Mouse (Mus musculus) neural tube, embryonic 13.5 days (tissue): Measurements from ENCODE around the gene Ifngr2. TPM values are rescaled to one million over a fixed set of nuclear protein-coding genes. Genes with fewer than 3 reads are reported as not detected.

Experiments used
- ATAC-seq: fragments of 200-750 bp; cut with Nextera tagmentation; 2 replicates; pipeline ENCODE4 v1.8.0; 2017; ENCODE audit warnings: low read depth, mild to moderate bottlenecking, moderate TSS enrichment, moderate library complexity
- H3K27ac ChIP-seq: fragments of 300-500 bp; sonication (generic); replicated peaks from 2 replicates; pipeline ENCODE4 v1.5.1; 2015; ENCODE audit warnings: moderate library complexity, mild to moderate bottlenecking, inconsistent platforms
- H3K27me3 ChIP-seq: fragments of 300-500 bp; sonication (generic); 2 replicates; pipeline ENCODE4 v1.6.1; 2015; ENCODE audit warnings: mild to moderate bottlenecking, inconsistent platforms
- H3K36me3 ChIP-seq: fragments of 300-500 bp; sonication (generic); 2 replicates; pipeline ENCODE4 v1.6.1; 2015; ENCODE audit warnings: mild to moderate bottlenecking, inconsistent platforms
- H3K4me1 ChIP-seq: fragments of 300-500 bp; sonication (generic); replicated peaks from 2 replicates; pipeline ENCODE4 v1.6.1; 2015; ENCODE audit warnings: inconsistent platforms
- H3K4me2 ChIP-seq: fragments of 300-500 bp; sonication (generic); 2 replicates; pipeline ENCODE4 v1.6.1; 2015; ENCODE audit warnings: inconsistent platforms, mild to moderate bottlenecking, moderate library complexity
- H3K4me3 ChIP-seq: fragments of 300-500 bp; sonication (generic); 2 replicates; pipeline ENCODE4 v1.5.1; 2015; ENCODE audit warnings: mild to moderate bottlenecking, inconsistent platforms
- H3K9ac ChIP-seq: fragments of 300-500 bp; sonication (generic); 2 replicates; pipeline ENCODE4 v1.6.1; 2015; ENCODE audit warnings: moderate library complexity, mild to moderate bottlenecking, inconsistent platforms
- H3K9me3 ChIP-seq: fragments of 300-500 bp; sonication (generic); 2 replicates; pipeline ENCODE4 v1.6.1; 2016; ENCODE audit warnings: inconsistent platforms
- WGBS: fragments of 180-500 bp; shearing (Covaris S2); methylation state at CpG from one replicate; pipeline ENCODE4 v1.1.7; 2015; 5-methylcytosine and 5-hydroxymethylcytosine counted together
- polyA plus RNA-seq: library from polyadenylated mRNA; unstranded; fragments of >200 nt; fragmentation: Nextera tagmentation; extraction: Ambion mirVana; gene quantifications from 2 replicates; pipeline ENCODE4 v1.2.1, GENCODE M21; 2015

The Ifngr2 gene
- polyA plus RNA-seq, 1 experiment from 2014 or later: 75.3 TPM

DNA sequence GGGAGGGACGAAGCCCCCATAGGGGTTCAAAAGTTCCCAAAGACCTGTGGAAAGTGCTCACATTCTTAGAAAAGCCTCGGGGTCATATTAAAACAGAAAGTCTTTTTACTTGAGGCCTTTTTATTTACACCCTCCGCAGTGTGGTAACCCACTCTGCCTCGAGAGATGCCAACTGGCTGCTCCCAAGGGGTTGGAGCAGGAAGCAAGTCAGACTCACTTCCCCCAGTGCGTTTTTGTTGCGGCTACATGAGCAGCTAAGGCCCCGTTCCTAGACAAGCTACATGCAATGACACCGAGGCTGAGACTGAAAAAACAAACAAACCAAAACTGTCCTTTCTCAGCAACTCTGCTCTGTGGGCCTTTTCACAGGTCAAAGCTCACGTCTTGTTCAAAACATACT is 8.4 kb upstream of the Ifngr2 start:
- no peaks in the 10 kb centered on the region for H3K27me3 ChIP-seq
- H3K4me1 ChIP-seq: peaks cover 5% of the 10 kb centered on the region; the same call in 1 of the 2 replicates
- no peak overlapping the region for H3K4me2 ChIP-seq
- H3K4me3 ChIP-seq: no peak overlapping the region
- no peaks in the 10 kb centered on the region for H3K9me3 ChIP-seq
- 73% methylated on average over 9 of the region's 9 CpGs for WGBS
- H3K36me3 ChIP-seq: no peaks in the 10 kb centered on the region
- ATAC-seq: no peak
- no peak overlapping the region; the same call in 1 of the 2 replicates for H3K27ac ChIP-seq
- H3K9ac ChIP-seq: no peak overlapping the region

DNA sequence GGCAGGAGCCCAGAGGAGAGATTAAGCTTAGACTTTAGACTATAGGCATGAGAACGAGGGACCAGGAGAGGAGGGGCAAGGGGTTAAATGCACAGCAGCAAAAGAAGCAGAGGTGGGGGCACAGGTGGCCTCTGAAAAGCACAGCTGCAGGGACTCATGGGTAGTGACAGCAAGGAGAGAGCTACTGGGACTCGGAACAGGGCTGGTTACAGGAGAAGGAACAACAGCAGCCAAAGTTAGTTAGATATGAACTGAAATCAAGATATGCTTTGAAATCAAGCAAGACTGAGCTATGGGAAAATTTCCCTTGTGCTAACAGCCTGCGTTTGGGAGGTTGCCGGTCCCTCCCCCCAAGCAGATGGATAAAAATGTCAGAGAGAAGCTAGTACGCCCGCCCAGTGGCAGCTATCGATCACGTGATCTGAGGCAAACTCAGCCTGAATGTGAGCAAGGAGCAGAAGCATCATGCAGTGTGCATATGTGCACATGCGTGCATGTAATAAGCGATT is 5.2 kb upstream of the Ifngr2 start:
- peaks cover 8% of the 10 kb centered on the region; the same call in 1 of the 2 replicates for H3K4me1 ChIP-seq
- no peak overlapping the region for H3K9ac ChIP-seq
- no peak overlapping the region for H3K27ac ChIP-seq
- peak overlapping the region; percentile 30 for H3K4me2 ChIP-seq
- WGBS: 50% methylated on average over 10 of the region's 10 CpGs
- H3K9me3 ChIP-seq: no peaks in the 10 kb centered on the region
- H3K36me3 ChIP-seq: no peaks in the 10 kb centered on the region
- no peaks in the 10 kb centered on the region for H3K27me3 ChIP-seq
- no peak for ATAC-seq
- no peak overlapping the region for H3K4me3 ChIP-seq

DNA sequence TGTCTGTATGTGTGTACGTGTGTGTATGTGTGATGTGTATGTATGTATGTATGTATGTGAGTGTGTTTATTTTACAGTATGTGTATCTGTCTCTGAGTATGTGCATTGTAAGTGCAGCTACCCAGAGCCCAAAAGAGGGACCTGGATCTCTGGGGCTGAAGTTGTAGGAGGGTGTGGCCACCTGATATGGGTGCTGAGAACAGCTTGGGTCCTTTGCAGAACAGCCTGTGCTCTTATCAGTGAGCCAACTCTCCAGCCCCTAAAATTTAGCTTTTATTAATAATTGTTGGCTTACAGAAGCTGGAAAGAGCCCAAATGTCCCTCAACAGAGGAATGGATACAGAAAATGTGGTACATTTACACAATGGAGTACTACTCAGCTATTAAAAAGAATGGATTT is 3.3 kb upstream of the Ifngr2 start:
- no peaks in the 10 kb centered on the region for H3K36me3 ChIP-seq
- ATAC-seq: no peak
- H3K4me3 ChIP-seq: no peak overlapping the region
- no peaks in the 10 kb centered on the region for H3K9me3 ChIP-seq
- no peak overlapping the region for H3K27ac ChIP-seq
- H3K4me1 ChIP-seq: peaks cover 21% of the 10 kb centered on the region
- no peak overlapping the region for H3K9ac ChIP-seq
- no peak overlapping the region for H3K4me2 ChIP-seq
- no peaks in the 10 kb centered on the region for H3K27me3 ChIP-seq
- whole genome bisulfite sequencing: 98% methylated on average over 1 of the region's 1 CpGs

DNA sequence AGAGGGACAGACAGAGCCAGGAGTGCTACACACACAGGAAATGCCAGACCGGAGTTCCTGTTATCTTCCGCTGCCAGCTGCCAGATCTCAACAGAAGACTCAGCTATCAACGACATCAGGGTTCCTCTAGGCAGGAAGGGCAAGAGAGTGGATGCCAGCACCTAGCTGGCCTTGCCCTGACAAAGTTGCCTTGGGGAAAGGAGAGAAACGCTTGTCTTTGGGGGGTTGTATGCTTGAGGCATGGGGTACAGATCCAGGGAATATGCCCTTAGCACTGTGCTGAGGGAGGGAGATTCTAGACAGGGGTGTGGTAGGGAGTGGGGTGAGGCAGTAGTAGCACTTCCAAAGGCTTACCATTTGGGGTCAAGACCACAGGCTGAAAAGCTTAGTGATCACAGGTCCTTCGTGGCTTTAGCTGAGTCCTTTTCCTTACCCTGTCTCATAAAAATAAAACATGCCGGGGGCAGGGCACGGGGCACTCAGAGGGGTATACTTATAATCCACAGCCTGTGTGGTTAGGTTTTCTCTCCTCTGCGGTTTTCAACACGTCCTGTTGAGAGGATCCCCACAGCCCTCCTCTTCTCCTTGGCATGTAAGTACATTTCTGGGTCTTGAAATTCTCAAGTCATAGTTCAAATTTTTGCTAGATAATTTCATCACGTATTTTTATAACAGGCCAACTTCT is 1.1 kb upstream of the Ifngr2 start:
- H3K27ac ChIP-seq: no peak overlapping the region
- H3K4me3 ChIP-seq: no peak overlapping the region
- no peak overlapping the region for H3K9ac ChIP-seq
- H3K27me3 ChIP-seq: no peaks in the 10 kb centered on the region
- no peaks in the 10 kb centered on the region for H3K36me3 ChIP-seq
- peaks cover 35% of the 10 kb centered on the region for H3K4me1 ChIP-seq
- no peak for ATAC-seq
- no peak overlapping the region for H3K4me2 ChIP-seq
- H3K9me3 ChIP-seq: no peaks in the 10 kb centered on the region
- 72% methylated on average over 10 of the region's 10 CpGs for WGBS

DNA sequence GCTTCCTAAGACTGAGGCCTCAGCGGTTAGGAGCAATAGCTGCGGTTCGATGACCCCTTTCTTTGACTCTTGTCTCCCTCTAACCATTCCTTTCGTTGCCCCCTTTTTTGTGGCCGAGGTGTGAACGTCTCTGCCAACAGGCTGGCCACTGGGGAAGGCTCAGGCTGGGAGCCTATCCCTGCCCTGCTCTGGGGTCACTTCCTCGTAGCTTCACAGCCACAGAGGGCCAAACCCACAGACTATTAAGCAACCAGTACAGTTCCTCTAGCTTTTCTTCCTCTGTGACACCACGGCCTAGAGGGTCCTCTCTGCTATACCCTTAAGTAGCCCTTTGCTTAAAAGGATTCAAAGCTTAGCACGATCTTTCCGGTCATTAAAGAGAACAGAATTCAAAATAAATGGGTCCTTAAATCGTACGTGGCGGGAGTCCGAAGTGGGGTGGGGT is 459 bp upstream of the Ifngr2 start:
- ATAC-seq: peak; percentile 47
- Histone ChIP-seq H3K4me3 (peak overlapping the region; percentile 86), H3K36me3 (no peaks in the 10 kb centered on the region), H3K27ac (0 out of 2 replicates have a peak overlapping the region, but pooled peaks have one; percentile 59), H3K9me3 (no peaks in the 10 kb centered on the region), H3K27me3 (no peaks in the 10 kb centered on the region), H3K9ac (peak overlapping the region; percentile 96), H3K4me2 (peak overlapping the region; percentile 70), H3K4me1 (peaks cover 34% of the 10 kb centered on the region)
- WGBS: 10% methylated on average over 14 of the region's 14 CpGs

DNA sequence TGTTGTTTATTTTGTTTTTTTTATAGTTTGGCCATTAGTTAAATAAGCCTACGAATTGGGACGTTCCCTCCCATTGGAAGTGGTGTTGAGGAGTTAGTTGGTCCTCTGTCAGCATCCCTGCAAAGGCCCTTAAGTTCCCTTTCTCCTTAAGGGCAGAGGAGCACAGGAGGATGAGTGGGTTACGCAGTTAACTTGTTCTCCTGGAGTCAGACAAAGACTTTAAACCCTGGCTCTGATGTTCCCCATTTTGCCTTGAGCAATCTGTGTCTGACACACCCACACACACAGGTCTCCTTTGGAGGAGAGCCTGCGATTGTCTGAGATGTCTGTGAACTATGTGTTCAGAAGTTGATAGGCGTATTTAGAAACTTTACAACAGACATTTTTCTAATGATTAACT is 1.1 kb downstream of the Ifngr2 start:
- no peak overlapping the region for H3K27ac ChIP-seq
- no peaks in the 10 kb centered on the region for H3K36me3 ChIP-seq
- H3K4me1 ChIP-seq: peaks cover 30% of the 10 kb centered on the region
- 25% methylated on average over 5 of the region's 5 CpGs for WGBS
- ATAC-seq: no peak
- peak overlapping the region; percentile 70 for H3K4me2 ChIP-seq
- peak overlapping the region; percentile 96 for H3K9ac ChIP-seq
- H3K27me3 ChIP-seq: no peaks in the 10 kb centered on the region
- no peaks in the 10 kb centered on the region for H3K9me3 ChIP-seq
- peak overlapping the region; percentile 86 for H3K4me3 ChIP-seq

DNA sequence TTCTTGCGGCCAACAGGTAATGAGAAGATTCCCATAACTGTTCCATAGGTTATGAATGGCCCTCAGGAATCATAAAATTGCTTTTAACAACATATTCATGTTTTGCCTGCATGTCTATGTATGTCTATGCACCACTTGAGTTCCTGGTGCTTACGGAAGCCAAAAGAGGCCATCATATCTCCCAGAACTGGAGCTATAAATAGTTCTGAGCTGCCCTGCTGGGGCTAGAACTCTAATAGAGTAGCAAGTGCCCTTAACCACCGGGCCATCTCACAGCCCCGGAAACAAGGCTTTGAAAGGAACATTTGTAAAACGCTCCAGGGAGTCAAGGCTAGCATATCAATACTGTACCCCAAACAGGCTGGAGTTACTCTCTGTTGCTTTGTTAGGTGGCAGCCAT is 1.7 kb downstream of the Ifngr2 start:
- Histone ChIP-seq H3K27me3 (no peaks in the 10 kb centered on the region), H3K36me3 (no peaks in the 10 kb centered on the region), H3K9ac (peak overlapping the region; percentile 51), H3K27ac (no peak overlapping the region), H3K4me3 (peak overlapping the region; percentile 86), H3K9me3 (no peaks in the 10 kb centered on the region), H3K4me2 (peak overlapping the region; percentile 70), H3K4me1 (peaks cover 34% of the 10 kb centered on the region)
- WGBS: 16% methylated on average over 5 of the region's 5 CpGs
- ATAC-seq: no peak

DNA sequence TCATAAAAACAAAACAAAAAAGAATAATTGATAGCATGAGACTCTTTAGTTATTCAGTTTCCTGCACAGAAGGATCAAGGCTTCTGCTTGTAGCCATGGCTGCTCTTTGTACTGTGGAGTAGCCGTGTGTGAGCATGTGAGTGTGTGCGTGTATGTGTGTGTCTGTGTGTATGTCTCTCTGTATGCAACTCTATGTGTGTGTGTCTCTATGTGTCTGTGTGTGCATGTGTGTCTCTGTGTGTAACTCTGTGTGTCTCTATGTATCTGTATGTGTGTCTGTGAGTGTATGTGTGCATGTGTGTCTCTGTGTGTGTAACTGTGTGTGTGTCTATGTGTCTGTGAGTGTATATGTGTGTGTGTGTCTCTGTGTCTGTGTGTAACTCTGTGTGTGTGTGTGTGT is 2.1 kb downstream of the Ifngr2 start:
- Histone ChIP-seq H3K4me3 (peak overlapping the region; percentile 86), H3K36me3 (no peaks in the 10 kb centered on the region), H3K4me1 (peaks cover 38% of the 10 kb centered on the region), H3K4me2 (peak overlapping the region; percentile 70), H3K27ac (no peak overlapping the region), H3K9ac (peak overlapping the region; percentile 51), H3K27me3 (no peaks in the 10 kb centered on the region), H3K9me3 (no peaks in the 10 kb centered on the region)
- 33% methylated on average over 2 of the region's 2 CpGs for WGBS
- ATAC-seq: no peak

DNA sequence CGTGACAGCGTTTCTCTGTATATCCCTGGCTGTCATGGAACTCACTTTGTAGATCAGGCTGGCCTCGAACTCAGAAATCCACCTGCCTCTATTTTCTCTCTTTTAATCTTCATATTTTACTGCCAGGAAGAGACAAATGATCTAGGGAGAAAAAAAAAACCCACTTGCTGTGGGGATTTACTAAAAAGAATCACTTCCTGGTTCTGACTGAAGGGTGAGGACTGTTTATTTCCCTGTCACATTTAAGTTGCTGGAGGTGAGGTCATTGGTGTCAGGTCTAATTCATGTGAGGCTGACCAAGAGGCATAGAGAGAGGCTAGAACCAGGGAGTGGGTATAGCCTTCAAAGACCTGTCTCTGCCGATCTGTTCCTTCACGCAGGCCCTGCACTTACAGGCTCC is 2.7 kb downstream of the Ifngr2 start:
- Histone ChIP-seq H3K9me3 (no peaks in the 10 kb centered on the region), H3K4me3 (no peak overlapping the region), H3K27me3 (no peaks in the 10 kb centered on the region), H3K4me1 (peaks cover 42% of the 10 kb centered on the region), H3K9ac (no peak overlapping the region), H3K36me3 (no peaks in the 10 kb centered on the region), H3K27ac (no peak overlapping the region), H3K4me2 (peak overlapping the region; percentile 70)
- no peak for ATAC-seq
- 55% methylated on average over 5 of the region's 5 CpGs for WGBS

DNA sequence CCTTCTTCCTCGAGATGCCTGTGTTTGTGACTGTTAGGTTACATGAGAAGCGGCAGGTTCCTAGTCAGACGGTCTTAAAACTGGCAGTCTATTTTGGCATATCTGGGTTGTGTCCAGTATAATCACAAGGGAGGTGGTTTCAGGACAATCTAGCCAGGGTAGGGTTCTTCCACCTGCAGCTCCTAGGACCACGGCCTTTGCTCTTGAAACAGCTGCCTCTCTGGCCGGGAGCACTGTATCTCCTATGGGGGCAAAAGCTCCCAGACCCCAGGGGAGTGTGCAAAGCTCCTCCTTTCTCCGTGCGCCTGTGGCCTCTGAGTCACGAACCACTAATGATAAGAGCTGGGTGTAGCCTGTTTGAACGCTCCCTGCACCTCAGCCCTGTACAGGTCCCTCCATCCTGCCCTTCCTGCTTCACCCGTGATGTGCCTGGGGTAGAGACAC is 4.2 kb downstream of the Ifngr2 start:
- no peaks in the 10 kb centered on the region for H3K27me3 ChIP-seq

DNA sequence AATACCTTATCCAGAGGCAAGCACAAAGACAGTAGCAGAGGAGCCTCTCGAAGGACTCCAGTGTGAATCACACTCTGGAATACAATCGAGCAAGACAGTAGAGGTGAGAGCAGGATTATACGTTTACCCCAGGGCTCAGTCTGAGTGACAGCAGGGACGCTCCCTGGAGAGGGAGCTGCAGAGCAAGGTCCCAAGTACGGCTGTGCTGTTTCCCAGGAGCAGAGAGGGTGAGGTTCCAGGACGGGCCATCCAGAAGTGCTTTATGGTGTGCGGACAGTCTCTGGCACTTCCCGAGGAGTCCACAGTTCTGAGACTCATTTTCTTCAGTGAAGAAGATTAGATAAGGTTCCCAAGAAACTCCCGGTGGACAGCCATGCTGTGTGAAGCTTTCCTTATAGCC is 5.2 kb downstream of the Ifngr2 start:
- no peak overlapping the region for H3K27ac ChIP-seq
- 62% methylated on average over 9 of the region's 9 CpGs for WGBS
- H3K4me3 ChIP-seq: no peak overlapping the region
- no peaks in the 10 kb centered on the region for H3K27me3 ChIP-seq
- H3K4me1 ChIP-seq: peaks cover 43% of the 10 kb centered on the region
- H3K36me3 ChIP-seq: peaks cover 3% of the 10 kb centered on the region; the same call in 1 of the 2 replicates
- no peak overlapping the region for H3K9ac ChIP-seq
- ATAC-seq: no peak
- H3K9me3 ChIP-seq: no peaks in the 10 kb centered on the region
- H3K4me2 ChIP-seq: no peak overlapping the region

More for the DNA sequence above, 4.2 kb downstream of the Ifngr2 start:
- Histone ChIP-seq H3K4me2 (no peak overlapping the region), H3K36me3 (peaks cover 3% of the 10 kb centered on the region; the same call in 1 of the 2 replicates), H3K4me1 (peaks cover 46% of the 10 kb centered on the region), H3K9me3 (no peaks in the 10 kb centered on the region), H3K9ac (no peak overlapping the region), H3K4me3 (no peak overlapping the region), H3K27ac (no peak overlapping the region)
- WGBS: 79% methylated on average over 10 of the region's 10 CpGs
- ATAC-seq: no peak

DNA sequence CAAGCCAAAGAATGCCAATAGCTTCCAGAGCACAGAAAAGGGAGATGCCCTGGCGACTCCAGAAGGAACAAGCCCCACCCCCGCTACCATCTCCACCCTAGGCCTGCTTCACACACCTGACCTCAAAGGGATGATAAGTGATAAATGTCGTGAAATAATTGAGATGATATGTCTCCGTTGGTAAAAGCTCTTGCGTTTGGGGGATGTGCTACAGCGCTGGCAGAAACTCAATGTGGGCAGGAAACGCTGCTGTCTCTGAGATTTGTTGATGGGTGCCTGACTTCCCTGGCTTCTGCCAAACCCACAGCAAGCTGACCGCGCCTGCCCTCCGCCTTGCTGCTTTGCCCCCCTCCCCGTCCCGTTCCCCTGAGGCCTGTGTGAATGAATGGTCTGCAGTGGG is 6.8 kb downstream of the Ifngr2 start:
- H3K4me2 ChIP-seq: no peak overlapping the region
- H3K4me3 ChIP-seq: no peak overlapping the region
- H3K4me1 ChIP-seq: peaks cover 30% of the 10 kb centered on the region
- H3K9me3 ChIP-seq: no peaks in the 10 kb centered on the region
- no peak overlapping the region for H3K9ac ChIP-seq
- no peak for ATAC-seq
- H3K27ac ChIP-seq: 0 out of 2 replicates have a peak overlapping the region, but pooled peaks have one; percentile 33
- H3K27me3 ChIP-seq: no peaks in the 10 kb centered on the region
- WGBS: 61% methylated on average over 12 of the region's 12 CpGs
- peaks cover 12% of the 10 kb centered on the region for H3K36me3 ChIP-seq
